Comparison of ENCODE assay signal across 16 mouse cellular contexts in genomic region chr2:122571326-122571725, GRCm38 (mm10).
"Had no signal": no experiment of that assay in that cellular context is flagged by ENCODE, and none has a peak within 500 bp of the region (broad histone marks: within the 10 kb centered on the region; RNA-seq: fewer than 3 reads in every experiment).

No protein-coding gene starts in this region.

- DNase-seq: kidney, postnatal 14 days; kidney, postnatal 4 days; liver, embryonic 13.5 days; lung, adult 2 months; lung, postnatal 14 days; retina, postnatal 1 day; right cerebral cortex, postnatal 25 days; spleen, adult 18-20 months; thymus, postnatal 25 days had no signal

- H3K4me1 ChIP-seq: liver, embryonic 13.5 days; midbrain, embryonic 10.5 days; midbrain, embryonic 13.5 days; neural tube, embryonic 13.5 days; stomach, embryonic 15.5 days had no signal

- H3K4me2 ChIP-seq: liver, embryonic 13.5 days; midbrain, embryonic 13.5 days; neural tube, embryonic 13.5 days; stomach, embryonic 15.5 days had no signal

- H3K27me3 ChIP-seq: liver, embryonic 13.5 days; megakaryocyte, embryonic 14.5 days; midbrain, embryonic 13.5 days; neural tube, embryonic 13.5 days; stomach, embryonic 15.5 days had no signal

- H3K9me3 ChIP-seq: liver, embryonic 13.5 days; megakaryocyte, embryonic 14.5 days; midbrain, embryonic 10.5 days; midbrain, embryonic 13.5 days; neural tube, embryonic 13.5 days; stomach, embryonic 15.5 days had no signal

- H3K27ac ChIP-seq: liver, embryonic 13.5 days; midbrain, embryonic 10.5 days; midbrain, embryonic 13.5 days; neural tube, embryonic 13.5 days; stomach, embryonic 15.5 days had no signal

- H3K36me3 ChIP-seq: liver, embryonic 13.5 days; midbrain, embryonic 10.5 days; midbrain, embryonic 13.5 days; neural tube, embryonic 13.5 days; stomach, embryonic 15.5 days had no signal

- H3K9ac ChIP-seq: liver, embryonic 13.5 days; midbrain, embryonic 13.5 days; neural tube, embryonic 13.5 days; stomach, embryonic 15.5 days had no signal

- H3K4me3 ChIP-seq: liver, embryonic 13.5 days; megakaryocyte, embryonic 14.5 days; midbrain, embryonic 10.5 days; midbrain, embryonic 13.5 days; myocyte; neural tube, embryonic 13.5 days; stomach, embryonic 15.5 days had no signal

- ATAC-seq: midbrain, embryonic 13.5 days; midbrain, embryonic 16.5 days had no signal
